Mouse (Mus musculus): Measurements from ENCODE around the gene Nkiras1. TPM values are rescaled to one million over a fixed set of nuclear protein-coding genes. Genes with fewer than 3 reads are reported as not detected.

Gene Nkiras1
- total and polyA plus RNA-seq, 2 experiments from 2014 or later = 3.4 to 36.9 TPM

DNA sequence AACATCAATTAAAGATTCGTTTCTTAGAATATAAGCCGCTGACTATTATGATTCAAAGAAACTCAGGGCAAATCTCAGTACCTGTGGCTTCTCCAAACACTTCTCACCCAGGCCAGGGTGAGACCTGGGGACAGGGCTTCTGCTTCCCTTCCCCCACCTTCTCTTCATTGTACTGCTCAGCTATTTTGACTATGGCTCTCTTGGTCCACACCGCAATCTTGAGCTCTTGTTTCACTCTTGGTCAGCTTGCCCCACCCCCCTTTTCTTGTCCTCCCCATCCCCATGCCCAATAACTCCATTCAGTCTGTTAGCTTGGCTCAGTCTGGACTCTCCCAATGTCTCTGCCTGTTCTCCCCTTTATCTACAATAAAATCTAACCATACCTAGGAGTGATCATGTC, 14.5 kb downstream of the Nkiras1 start:
- ATAC-seq (ENCODE audit: insufficient read depth, low read depth) (no peak), DNase-seq (ENCODE audit: low spot score) (no peak)
- 92% methylated on average over 3 of the region's 3 CpGs for WGBS
- H3K27me3 ChIP-seq (ENCODE audit: control insufficient read depth, insufficient read depth, low read length) = no peaks in the 10 kb centered on the region
- no peak overlapping the region for H3K27ac ChIP-seq (ENCODE audit: low read depth)
- H3K36me3 ChIP-seq (replicated peaks; ENCODE audit: control insufficient read depth, insufficient read depth, low read length) = peaks cover 7% of the 10 kb centered on the region
- H3K4me3 ChIP-seq (ENCODE audit: low read depth, low read length) = no peak overlapping the region
- no peak overlapping the region for H3K9ac ChIP-seq (replicated peaks; ENCODE audit: low read depth, low read length)
- no peak overlapping the region for H3K4me2 ChIP-seq (ENCODE audit: low read depth, low read length)
- no peak for TF ChIP-seq CTCF (IDR thresholded peaks at IDR 0.05; ENCODE audit: low read depth)
- TF ChIP-seq EP300 (IDR thresholded peaks at IDR 0.05; ENCODE audit: low read depth) = no peak
- H3K9me3 ChIP-seq (replicated peaks; ENCODE audit: control insufficient read depth, low read length) = no peaks in the 10 kb centered on the region
- H3K4me1 ChIP-seq (ENCODE audit: control insufficient read depth, insufficient read depth) = peaks cover 15% of the 10 kb centered on the region

DNA sequence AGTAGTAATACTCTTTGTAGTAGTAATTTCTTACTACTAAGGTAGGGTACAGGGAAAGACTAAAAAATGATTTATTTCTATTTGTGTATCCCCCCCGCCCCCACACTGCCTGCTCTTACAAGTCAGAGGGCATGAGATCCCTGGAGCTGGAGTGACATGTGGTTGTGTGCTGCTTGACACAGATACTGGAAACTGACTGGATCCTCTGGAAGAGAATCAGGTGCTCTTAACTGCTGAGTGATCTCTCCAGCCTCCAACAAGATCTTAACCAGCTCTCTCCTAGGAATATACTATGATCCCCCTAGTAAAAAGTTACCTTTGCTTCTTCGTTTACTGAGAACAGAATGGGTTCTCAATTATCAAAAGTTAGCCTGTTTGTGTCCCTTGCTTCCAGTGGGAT, 15.5 kb downstream of the Nkiras1 start:
- TF ChIP-seq CTCF (IDR thresholded peaks at IDR 0.05; ENCODE audit: low read depth) = no peak
- no peak for TF ChIP-seq EP300 (IDR thresholded peaks at IDR 0.05; ENCODE audit: low read depth)
- 82% methylated on average over 2 of the region's 2 CpGs for WGBS
- Histone ChIP-seq H3K36me3 (replicated peaks; ENCODE audit: control insufficient read depth, insufficient read depth, low read length) (peaks cover 7% of the 10 kb centered on the region), H3K4me1 (ENCODE audit: control insufficient read depth, insufficient read depth) (peaks cover 15% of the 10 kb centered on the region), H3K27ac (ENCODE audit: low read depth) (no peak overlapping the region), H3K9me3 (replicated peaks; ENCODE audit: control insufficient read depth, low read length) (no peaks in the 10 kb centered on the region), H3K27me3 (ENCODE audit: control insufficient read depth, insufficient read depth, low read length) (no peaks in the 10 kb centered on the region), H3K4me2 (ENCODE audit: low read depth, low read length) (no peak overlapping the region), H3K9ac (replicated peaks; ENCODE audit: low read depth, low read length) (no peak overlapping the region), H3K4me3 (ENCODE audit: low read depth, low read length) (no peak overlapping the region)
- ATAC-seq (ENCODE audit: insufficient read depth, low read depth) (no peak), DNase-seq (ENCODE audit: low spot score) (no peak)

DNA sequence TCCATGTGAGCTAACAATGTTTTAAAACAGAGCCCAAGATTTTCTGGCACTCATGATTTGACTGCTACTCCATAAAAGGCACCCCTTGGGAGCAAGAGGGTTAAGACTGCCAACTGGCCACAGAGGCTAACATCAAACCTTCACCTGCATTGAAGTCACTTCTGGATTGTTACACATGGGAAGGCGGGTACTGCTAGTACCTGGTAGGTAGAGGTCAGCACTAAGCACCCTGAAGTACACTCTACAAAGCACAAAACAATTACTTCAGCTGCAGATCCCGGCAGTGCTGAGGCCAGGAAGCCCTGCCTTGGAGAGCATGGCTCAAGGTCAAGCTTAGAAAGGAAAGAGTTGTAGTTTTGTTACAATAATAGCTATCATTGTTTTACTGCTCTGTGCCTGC, 16.5 kb downstream of the Nkiras1 start:
- peak overlapping the region; percentile 44 for H3K27ac ChIP-seq (ENCODE audit: low read depth)
- DNase-seq (ENCODE audit: low spot score) (no peak), ATAC-seq (ENCODE audit: insufficient read depth, low read depth) (peak; percentile 62; the same call in 1 of the 2 replicates)
- H3K9ac ChIP-seq (replicated peaks; ENCODE audit: low read depth, low read length) = 0 out of 2 replicates have a peak overlapping the region, but pooled peaks have one; percentile 26
- 37% methylated on average over 2 of the region's 2 CpGs for WGBS
- H3K4me2 ChIP-seq (ENCODE audit: low read depth, low read length) = no peak overlapping the region
- H3K27me3 ChIP-seq (ENCODE audit: control insufficient read depth, insufficient read depth, low read length) = no peaks in the 10 kb centered on the region
- no peaks in the 10 kb centered on the region for H3K9me3 ChIP-seq (replicated peaks; ENCODE audit: control insufficient read depth, low read length)
- no peak for TF ChIP-seq CTCF (IDR thresholded peaks at IDR 0.05; ENCODE audit: low read depth)
- TF ChIP-seq EP300 (IDR thresholded peaks at IDR 0.05; ENCODE audit: low read depth) = no peak
- no peaks in the 10 kb centered on the region for H3K36me3 ChIP-seq (replicated peaks; ENCODE audit: control insufficient read depth, insufficient read depth, low read length)
- no peak overlapping the region for H3K4me3 ChIP-seq (ENCODE audit: low read depth, low read length)
- peaks cover 15% of the 10 kb centered on the region for H3K4me1 ChIP-seq (ENCODE audit: control insufficient read depth, insufficient read depth)

DNA sequence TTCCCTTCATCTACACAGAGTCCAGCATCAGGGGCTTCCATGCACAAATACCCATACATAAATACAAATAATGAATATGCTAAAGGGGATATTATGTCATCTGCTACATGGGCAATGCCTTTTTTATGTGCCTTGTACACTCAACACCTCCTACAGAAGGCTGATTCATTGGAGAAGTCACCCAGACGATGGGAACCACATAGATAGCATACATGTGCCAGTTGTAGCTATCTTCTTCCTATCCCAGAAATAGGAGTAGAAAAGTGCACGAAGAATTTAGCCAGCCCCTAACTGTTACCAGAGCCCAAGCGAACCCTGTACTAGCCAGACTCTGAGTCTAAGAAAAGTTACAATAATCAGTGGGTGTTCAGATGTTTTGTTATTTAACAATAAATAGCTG, 21.2 kb downstream of the Nkiras1 start:
- ATAC-seq (ENCODE audit: insufficient read depth, low read depth) (no peak), DNase-seq (ENCODE audit: low spot score) (no peak)
- Histone ChIP-seq H3K9ac (replicated peaks; ENCODE audit: low read depth, low read length) (no peak overlapping the region), H3K36me3 (replicated peaks; ENCODE audit: control insufficient read depth, insufficient read depth, low read length) (no peaks in the 10 kb centered on the region), H3K27me3 (ENCODE audit: control insufficient read depth, insufficient read depth, low read length) (no peaks in the 10 kb centered on the region), H3K9me3 (replicated peaks; ENCODE audit: control insufficient read depth, low read length) (no peaks in the 10 kb centered on the region), H3K27ac (ENCODE audit: low read depth) (no peak overlapping the region), H3K4me2 (ENCODE audit: low read depth, low read length) (no peak overlapping the region), H3K4me3 (ENCODE audit: low read depth, low read length) (no peak overlapping the region), H3K4me1 (ENCODE audit: control insufficient read depth, insufficient read depth) (peaks cover 12% of the 10 kb centered on the region)
- 67% methylated on average over 3 of the region's 3 CpGs for WGBS
- TF ChIP-seq CTCF (IDR thresholded peaks at IDR 0.05; ENCODE audit: low read depth) (no peak), EP300 (IDR thresholded peaks at IDR 0.05; ENCODE audit: low read depth) (no peak)

DNA sequence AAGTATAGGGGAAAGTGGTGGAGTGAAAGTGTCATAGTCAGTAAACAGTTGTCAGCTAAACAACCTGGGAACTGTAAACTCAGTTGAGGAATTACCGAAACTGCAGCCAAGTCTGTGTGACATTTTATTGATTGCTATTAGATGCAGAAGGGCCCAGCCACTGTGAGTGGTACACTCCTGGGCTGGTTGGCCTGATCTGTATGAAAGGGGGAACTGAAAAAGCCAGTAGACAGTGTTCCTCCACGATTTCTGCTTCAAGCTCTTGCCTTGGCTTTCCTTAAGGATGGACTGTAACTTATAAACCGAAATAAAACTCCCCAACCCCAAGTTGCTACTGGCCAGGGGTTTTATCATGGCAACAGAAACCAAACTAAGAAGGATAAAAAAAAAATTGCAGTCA, 21.6 kb downstream of the Nkiras1 start:
- no peak overlapping the region for H3K4me2 ChIP-seq (ENCODE audit: low read depth, low read length)

DNA sequence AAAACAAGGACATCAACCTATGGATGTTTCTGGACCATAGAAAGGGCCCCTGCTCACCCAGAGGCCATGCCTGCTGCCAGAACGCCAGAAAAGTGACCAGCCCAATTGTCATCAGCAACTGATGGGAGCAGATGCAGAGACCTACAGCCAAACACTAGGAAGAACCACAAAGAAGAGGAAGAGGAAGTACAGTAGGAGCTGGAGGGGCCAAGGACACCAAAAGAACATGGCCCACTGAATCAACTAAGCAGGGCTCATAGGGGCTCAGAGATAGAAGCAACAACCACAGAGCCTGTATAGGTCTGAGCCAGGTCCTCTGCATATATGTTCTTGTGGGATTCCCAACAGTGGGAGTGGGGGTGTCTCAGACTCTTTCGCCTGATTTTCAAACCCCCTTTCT, 26.5 kb downstream of the Nkiras1 start:
- no peak overlapping the region for H3K4me2 ChIP-seq (ENCODE audit: low read depth, low read length)

More for the DNA sequence above, 21.6 kb downstream of the Nkiras1 start:
- H3K4me1 ChIP-seq (ENCODE audit: control insufficient read depth, insufficient read depth) = peaks cover 8% of the 10 kb centered on the region
- ATAC-seq (ENCODE audit: insufficient read depth, low read depth) (no peak), DNase-seq (ENCODE audit: low spot score) (no peak)
- H3K36me3 ChIP-seq (replicated peaks; ENCODE audit: control insufficient read depth, insufficient read depth, low read length) = no peaks in the 10 kb centered on the region
- no peak overlapping the region for H3K27ac ChIP-seq (ENCODE audit: low read depth)
- no peaks in the 10 kb centered on the region for H3K27me3 ChIP-seq (ENCODE audit: control insufficient read depth, insufficient read depth, low read length)
- no peaks in the 10 kb centered on the region for H3K9me3 ChIP-seq (replicated peaks; ENCODE audit: control insufficient read depth, low read length)
- H3K9ac ChIP-seq (replicated peaks; ENCODE audit: low read depth, low read length) = no peak overlapping the region
- no peak for TF ChIP-seq EP300 (IDR thresholded peaks at IDR 0.05; ENCODE audit: low read depth)
- TF ChIP-seq CTCF (IDR thresholded peaks at IDR 0.05; ENCODE audit: low read depth) = no peak
- no peak overlapping the region for H3K4me3 ChIP-seq (ENCODE audit: low read depth, low read length)
- 82% methylated on average over 3 of the region's 3 CpGs for WGBS

More for the DNA sequence above, 26.5 kb downstream of the Nkiras1 start:
- Histone ChIP-seq H3K4me3 (ENCODE audit: low read depth, low read length) (no peak overlapping the region), H3K36me3 (replicated peaks; ENCODE audit: control insufficient read depth, insufficient read depth, low read length) (0 out of 2 replicates have a peak, but pooled peaks cover 3% of the 10 kb centered on the region), H3K9me3 (replicated peaks; ENCODE audit: control insufficient read depth, low read length) (no peaks in the 10 kb centered on the region), H3K27me3 (ENCODE audit: control insufficient read depth, insufficient read depth, low read length) (no peaks in the 10 kb centered on the region), H3K27ac (ENCODE audit: low read depth) (no peak overlapping the region), H3K9ac (replicated peaks; ENCODE audit: low read depth, low read length) (no peak overlapping the region), H3K4me1 (ENCODE audit: control insufficient read depth, insufficient read depth) (peaks cover 15% of the 10 kb centered on the region)
- TF ChIP-seq EP300 (IDR thresholded peaks at IDR 0.05; ENCODE audit: low read depth) (no peak), CTCF (IDR thresholded peaks at IDR 0.05; ENCODE audit: low read depth) (no peak)
- DNase-seq (ENCODE audit: low spot score) (no peak), ATAC-seq (ENCODE audit: insufficient read depth, low read depth) (no peak)
- WGBS = 74% methylated on average over 2 of the region's 2 CpGs

Measured in heart, postnatal 0 days (tissue).